In genomic region chr19:34206128-34206527, GRCm38 (mm10) we compare ENCODE assay signal across 26 mouse cellular contexts. TPM values are rescaled to one million over a fixed set of nuclear protein-coding genes. Genes with fewer than 3 reads are reported as not detected.
"Had no signal": no experiment of that assay in that cellular context is flagged by ENCODE, and none has a peak within 500 bp of the region (broad histone marks: within the 10 kb centered on the region; RNA-seq: fewer than 3 reads in every experiment).

No protein-coding gene starts in this region.

RNA-seq across cellular contexts. Expression of gene Ankrd22, which starts 40.3 kb away (rescaled TPM):
- total RNA-seq: heart, postnatal 10 days; heart, postnatal 14 days; heart, postnatal 25 days; heart, postnatal 36 days; heart, postnatal 4 days; hindbrain, postnatal 0 days; layer of hippocampus, adult 18-20 months; layer of hippocampus, adult 2 months; layer of hippocampus, postnatal 14 days; layer of hippocampus, postnatal 36 days; left cerebral cortex, adult 2 months had no signal
- polyA plus RNA-seq: heart, embryonic 11.5 days; heart, embryonic 12.5 days; heart, embryonic 14.5 days; heart, postnatal 0 days; hindbrain, embryonic 10.5 days; hindbrain, embryonic 11.5 days; hindbrain, embryonic 12.5 days; hindbrain, embryonic 13.5 days; hindbrain, embryonic 14.5 days; hindbrain, embryonic 15.5 days; hindbrain, embryonic 16.5 days; hindbrain, postnatal 0 days; inflammation-experienced regulatory T-cells, adult 6 months; kidney, adult 2 months; kidney, embryonic 14.5 days had no signal

RNA-seq across cellular contexts. Expression of gene Acta2, which starts 49.3 kb away (rescaled TPM):
- total RNA-seq: hematopoietic stem cell, adult 5-6 weeks had no signal
